Mouse (Mus musculus): ENCODE data around the gene Pde7b.

DNA sequence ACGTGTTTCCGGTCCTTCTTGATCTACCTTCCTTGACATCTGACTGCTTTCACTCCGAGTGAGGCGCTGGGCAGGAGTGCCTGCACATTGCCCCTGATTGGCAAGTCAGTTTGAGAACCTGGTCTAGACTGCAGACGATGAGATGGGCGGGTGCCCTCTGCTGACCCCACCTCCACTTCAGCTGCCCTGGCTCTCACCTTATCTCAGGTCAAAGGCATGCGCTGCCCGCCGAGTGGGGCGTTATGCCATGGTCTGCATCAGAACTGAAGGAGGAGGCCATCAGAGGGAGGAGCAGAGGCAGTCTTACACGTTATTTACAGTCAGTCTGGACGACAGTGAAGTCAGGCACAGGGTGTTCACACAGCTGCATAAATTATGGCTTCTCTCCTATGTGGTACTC, 293.5 kb downstream of the Pde7b start:
- TF ChIP-seq GATA1 (IDR thresholded peaks at IDR 0.05; ENCODE audit: borderline replicate concordance, low read length) (no peak), CTCF (IDR thresholded peaks at IDR 0.05; ENCODE audit: low read depth, low read length) (no peak), TAL1 (conservative IDR thresholded peaks at IDR 0.05; ENCODE audit: low read depth, low read length) (no peak), POLR2AphosphoS5 (IDR thresholded peaks at IDR 0.05; ENCODE audit: insufficient replicate concordance, low read depth, low read length) (no peak), GATA2 (IDR thresholded peaks at IDR 0.05; ENCODE audit: borderline replicate concordance, low read depth, low read length) (no peak)
